Mouse (Mus musculus) myocyte (in vitro differentiated cells): ENCODE results near the gene Mx1. TPM values are rescaled to one million over a fixed set of nuclear protein-coding genes. Genes with fewer than 3 reads are reported as not detected.

Experiments used
- H3K27me3 ChIP-seq: one replicate; pipeline ENCODE4 v1.6.1; 2011; ENCODE audit not compliant: control insufficient read depth, insufficient read depth, insufficient read length
- H3K36me3 ChIP-seq: one replicate; pipeline ENCODE4 v1.6.1; 2011; ENCODE audit not compliant: control insufficient read depth, insufficient read depth
- H3K4me2 ChIP-seq: one replicate; pipeline ENCODE4 v1.6.1; 2011; ENCODE audit warnings: low read depth, control low read depth
- H3K4me3 ChIP-seq: one replicate; pipeline ENCODE4 v1.5.1; 2011; ENCODE audit warnings: mild to moderate bottlenecking, control low read depth, moderate library complexity
- H3K79me2 ChIP-seq: one replicate; pipeline ENCODE4 v1.6.1; 2011; ENCODE audit not compliant: control insufficient read depth, insufficient read depth
- H3ac ChIP-seq: one replicate; pipeline ENCODE4 v1.6.1; 2011; ENCODE audit not compliant: control insufficient read depth, insufficient read length
- CEBPB ChIP-seq: IDR thresholded peaks from 2 replicates; pipeline ENCODE4 v1.6.1; 2011; ENCODE audit warnings: mild to moderate bottlenecking, moderate library complexity; ENCODE audit not compliant: poor library complexity, insufficient read depth, severe bottlenecking
- E2F4 ChIP-seq: IDR thresholded peaks from one replicate; pipeline ENCODE4 v1.6.1; 2011; ENCODE audit warnings: mild to moderate bottlenecking, control low read depth, moderate library complexity; ENCODE audit not compliant: insufficient read depth
- MAX ChIP-seq: IDR thresholded peaks from one replicate; pipeline ENCODE4 v1.6.1; 2011; ENCODE audit warnings: low read depth, mild to moderate bottlenecking, control low read depth
- MYOD1 ChIP-seq, 3 experiments: IDR thresholded peaks; one replicate each; pipeline ENCODE4 v1.6.1; 2011; ENCODE audit warnings: control low read depth in 2 of 3, low read depth in 2 of 3, mild to moderate bottlenecking in 2 of 3, moderate library complexity in 1 of 3; ENCODE audit not compliant: insufficient read length in 2 of 3, control insufficient read depth in 1 of 3
- MYOG ChIP-seq, 3 experiments: IDR thresholded peaks; one replicate each; pipeline ENCODE4 v1.6.1; 2011; ENCODE audit warnings: control low read depth in 2 of 3, low read depth in 2 of 3, mild to moderate bottlenecking in 2 of 3; ENCODE audit not compliant: insufficient read length in 2 of 3, control insufficient read depth in 1 of 3, insufficient read depth in 1 of 3
- POLR2A ChIP-seq: IDR thresholded peaks from one replicate; pipeline ENCODE4 v1.6.1; 2011; ENCODE audit warnings: low read depth, mild to moderate bottlenecking, control low read depth, moderate library complexity; ENCODE audit not compliant: insufficient read length
- POLR2AphosphoS2 ChIP-seq: IDR thresholded peaks from one replicate; pipeline ENCODE4 v1.6.1; 2011; ENCODE audit warnings: low read depth, control low read depth; ENCODE audit not compliant: insufficient read length
- REST ChIP-seq: IDR thresholded peaks from one replicate; pipeline ENCODE4 v1.6.1; 2011; ENCODE audit warnings: mild to moderate bottlenecking, control low read depth, moderate library complexity; ENCODE audit not compliant: insufficient read depth, insufficient read length
- SRF ChIP-seq: IDR thresholded peaks from one replicate; pipeline ENCODE4 v1.6.1; 2011; ENCODE audit warnings: low read depth; ENCODE audit not compliant: control insufficient read depth, insufficient read length
- TCF12 ChIP-seq: IDR thresholded peaks from one replicate; pipeline ENCODE4 v1.6.1; 2011; ENCODE audit warnings: mild to moderate bottlenecking, control low read depth; ENCODE audit not compliant: poor library complexity, insufficient read depth, severe bottlenecking
- TCF3 ChIP-seq: IDR thresholded peaks from one replicate; pipeline ENCODE4 v1.6.1; 2011; ENCODE audit warnings: low read depth, control low read depth; ENCODE audit not compliant: insufficient read length
- USF1 ChIP-seq: IDR thresholded peaks from one replicate; pipeline ENCODE4 v1.6.1; 2011; ENCODE audit warnings: low read depth, mild to moderate bottlenecking, control low read depth, moderate library complexity
- polyA plus RNA-seq: library from polyadenylated mRNA; unstranded; fragments of >200 nt; fragmentation: generic; extraction: Trizol; gene quantifications from one replicate; pipeline ENCODE4 v1.2.1, GENCODE M21; 2012; ENCODE audit warnings: missing spikeins

The Mx1 gene
- polyA plus RNA-seq, 1 experiment = 0.02 TPM

DNA sequence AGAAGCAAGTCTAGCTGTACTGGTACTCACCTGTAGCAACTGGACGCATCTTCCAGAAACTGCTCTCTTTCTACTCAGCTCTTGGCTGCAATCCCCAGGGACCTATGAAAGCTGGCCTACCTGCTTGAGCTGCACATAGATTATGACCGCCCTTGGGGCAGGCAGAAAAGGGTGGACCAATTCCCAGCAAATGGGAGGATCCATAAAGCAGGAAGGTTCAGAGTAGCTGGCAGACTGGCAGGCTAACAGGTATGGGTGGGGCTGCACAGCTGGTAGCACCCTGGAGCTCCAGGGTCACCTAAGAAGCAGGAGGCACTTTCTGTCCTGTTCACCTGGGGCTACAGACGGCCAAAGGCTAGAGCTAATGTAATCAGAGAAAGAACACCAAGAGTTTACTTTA, 42.1 kb upstream of the Mx1 start:
- Histone ChIP-seq H3K27me3 (no peaks in the 10 kb centered on the region), H3ac (no peak overlapping the region), H3K4me3 (no peak overlapping the region), H3K79me2 (no peaks in the 10 kb centered on the region), H3K4me2 (no peak overlapping the region), H3K36me3 (no peaks in the 10 kb centered on the region)
- TF ChIP-seq CEBPB = no peak
- TF ChIP-seq USF1 = no peak
- TF ChIP-seq TCF12 = no peak
- no peak for TF ChIP-seq TCF3
- TF ChIP-seq MYOD1 (IDR thresholded peaks at IDR 0.05; ENCODE audit: control insufficient read depth in 1 of 3, insufficient read length in 2 of 3, low read depth in 2 of 3) = no peak
- no peak for TF ChIP-seq MYOG (IDR thresholded peaks at IDR 0.05; ENCODE audit: control insufficient read depth in 1 of 3, insufficient read depth in 1 of 3, insufficient read length in 2 of 3, low read depth in 2 of 3)
- TF ChIP-seq MAX = no peak
- no peak for TF ChIP-seq POLR2A

GRCm38 (mm10) chr16:97503849-97504248, 41.1 kb upstream of the Mx1 start:
- H3K27me3 ChIP-seq = no peaks in the 10 kb centered on the region
- TF ChIP-seq POLR2A (no peak), E2F4 (no peak), MAX (no peak), REST (no peak), POLR2AphosphoS2 (no peak), SRF (no peak), TCF12 (no peak), MYOD1 (IDR thresholded peaks at IDR 0.05; ENCODE audit: control insufficient read depth in 1 of 3, insufficient read length in 2 of 3, low read depth in 2 of 3) (no peak), USF1 (no peak)
- H3K4me3 ChIP-seq = no peak overlapping the region
- H3K79me2 ChIP-seq = no peaks in the 10 kb centered on the region
- no peak overlapping the region for H3ac ChIP-seq
- H3K4me2 ChIP-seq = no peak overlapping the region
- H3K36me3 ChIP-seq = no peaks in the 10 kb centered on the region

DNA sequence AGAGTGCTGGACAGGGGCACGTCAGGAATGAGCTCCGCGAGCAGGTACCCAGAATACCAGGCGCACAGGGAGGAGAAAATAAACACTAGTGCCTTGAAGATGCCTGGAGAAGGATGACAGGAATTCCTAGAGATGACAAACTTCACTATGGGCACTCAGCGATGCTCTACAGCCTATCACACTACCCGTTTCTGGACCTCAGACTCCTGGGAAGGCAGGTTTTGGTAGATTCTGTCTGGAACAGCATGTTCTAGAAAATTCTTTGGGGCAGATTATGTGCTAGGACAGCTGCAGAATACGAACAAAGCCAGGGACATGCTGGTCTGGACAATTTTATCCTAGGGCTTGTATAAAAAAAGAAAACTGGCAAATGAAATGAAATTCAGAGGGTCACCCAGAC, 38.2 kb upstream of the Mx1 start:
- no peaks in the 10 kb centered on the region for H3K27me3 ChIP-seq
- H3K36me3 ChIP-seq = no peaks in the 10 kb centered on the region
- no peak for TF ChIP-seq POLR2AphosphoS2
- TF ChIP-seq POLR2A = no peak
- no peak for TF ChIP-seq REST
- no peak for TF ChIP-seq TCF3
- no peak for TF ChIP-seq SRF
- TF ChIP-seq CEBPB = no peak
- no peak for TF ChIP-seq MYOD1 (IDR thresholded peaks at IDR 0.05; ENCODE audit: control insufficient read depth in 1 of 3, insufficient read length in 2 of 3, low read depth in 2 of 3)
- TF ChIP-seq TCF12 = no peak
- no peak for TF ChIP-seq E2F4
- TF ChIP-seq MYOG (IDR thresholded peaks at IDR 0.05; ENCODE audit: control insufficient read depth in 1 of 3, insufficient read depth in 1 of 3, insufficient read length in 2 of 3, low read depth in 2 of 3) = no peak
- no peak overlapping the region for H3K4me3 ChIP-seq
- H3K4me2 ChIP-seq = no peak overlapping the region
- no peak overlapping the region for H3ac ChIP-seq
- H3K79me2 ChIP-seq = no peaks in the 10 kb centered on the region

DNA sequence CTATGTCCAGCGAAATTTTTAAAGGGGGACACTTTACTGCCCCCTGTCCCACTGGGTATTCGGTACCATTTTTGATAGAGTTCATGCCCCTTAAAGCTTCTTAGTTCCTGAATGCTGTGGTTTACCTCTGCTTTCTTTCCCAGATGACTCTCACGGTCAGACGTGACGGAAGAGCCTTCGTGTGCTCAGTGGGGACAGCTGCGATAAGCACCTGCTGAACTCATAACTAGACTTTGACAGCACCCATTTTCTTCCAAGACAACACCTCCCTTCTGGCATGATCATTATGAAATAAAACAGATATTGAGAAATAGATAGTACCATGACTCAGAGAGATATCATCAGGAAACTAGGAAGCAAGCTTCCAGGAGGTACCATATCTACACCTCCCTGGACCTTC, 36.7 kb upstream of the Mx1 start:
- no peaks in the 10 kb centered on the region for H3K27me3 ChIP-seq
- H3K79me2 ChIP-seq = no peaks in the 10 kb centered on the region
- H3K36me3 ChIP-seq = no peaks in the 10 kb centered on the region
- no peak overlapping the region for H3K4me3 ChIP-seq
- no peak overlapping the region for H3ac ChIP-seq
- TF ChIP-seq POLR2AphosphoS2 (no peak), MYOG (IDR thresholded peaks at IDR 0.05; ENCODE audit: control insufficient read depth in 1 of 3, insufficient read depth in 1 of 3, insufficient read length in 2 of 3, low read depth in 2 of 3) (peak in 1 of 3 experiments; percentile 37), MYOD1 (IDR thresholded peaks at IDR 0.05; ENCODE audit: control insufficient read depth in 1 of 3, insufficient read length in 2 of 3, low read depth in 2 of 3) (peak in 2 of 3 experiments; percentile 72 to 85)
- no peak overlapping the region for H3K4me2 ChIP-seq

GRCm38 (mm10) chr16:97498139-97498538, 35.4 kb upstream of the Mx1 start:
- Histone ChIP-seq H3K4me2 (no peak overlapping the region), H3K36me3 (no peaks in the 10 kb centered on the region), H3K27me3 (no peaks in the 10 kb centered on the region), H3ac (no peak overlapping the region), H3K79me2 (no peaks in the 10 kb centered on the region), H3K4me3 (no peak overlapping the region)
- no peak for TF ChIP-seq REST
- TF ChIP-seq TCF3 = no peak
- no peak for TF ChIP-seq USF1
- TF ChIP-seq MYOD1 (IDR thresholded peaks at IDR 0.05; ENCODE audit: control insufficient read depth in 1 of 3, insufficient read length in 2 of 3, low read depth in 2 of 3) = no peak
- no peak for TF ChIP-seq MYOG (IDR thresholded peaks at IDR 0.05; ENCODE audit: control insufficient read depth in 1 of 3, insufficient read depth in 1 of 3, insufficient read length in 2 of 3, low read depth in 2 of 3)
- TF ChIP-seq POLR2AphosphoS2 = no peak
- TF ChIP-seq MAX = no peak
- TF ChIP-seq POLR2A = no peak
- TF ChIP-seq CEBPB = no peak
- TF ChIP-seq TCF12 = no peak
- no peak for TF ChIP-seq SRF
- no peak for TF ChIP-seq E2F4
